Mouse (Mus musculus) erythroblast, embryonic 14.5 days (primary cell): ENCODE measurements around the gene Trub1.

ENCODE experiments used
- GATA1 ChIP-seq: IDR thresholded peaks from 2 replicates; pipeline ENCODE4 v1.6.1; 2012; ENCODE audit warnings: low read length, inconsistent platforms, mixed read lengths
- TAL1 ChIP-seq: IDR thresholded peaks from 3 replicates; pipeline ENCODE4 v1.6.1; 2012; ENCODE audit warnings: low read length, inconsistent platforms, mixed read lengths

DNA sequence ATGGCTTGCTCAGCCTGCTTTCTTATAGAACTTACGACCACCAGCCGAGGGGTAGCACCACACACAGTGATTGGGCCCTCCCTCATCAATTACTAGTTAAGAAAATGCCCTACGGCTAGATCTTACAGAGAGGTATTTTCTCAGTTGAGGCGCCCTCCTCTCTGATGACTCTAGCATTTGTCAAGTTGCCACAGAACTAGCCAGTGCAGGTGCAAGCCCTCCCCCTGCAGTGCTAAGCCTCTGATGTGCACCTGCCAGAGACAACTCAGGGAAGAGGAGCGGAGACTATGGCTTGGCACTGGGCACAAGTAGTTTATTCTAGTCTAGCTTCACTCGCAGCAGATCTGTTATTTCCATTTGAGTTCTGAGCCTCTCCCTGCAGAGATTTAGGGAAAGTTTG, 21.2 kb upstream of the Trub1 start:
- TF ChIP-seq TAL1 (no peak), GATA1 (no peak)
